Mouse (Mus musculus) midbrain, embryonic 16.5 days (tissue): Measurements from ENCODE around the gene Smc2. TPM values are rescaled to one million over a fixed set of nuclear protein-coding genes. Genes with fewer than 3 reads are reported as not detected.
"Not testable (repeated sequence)": the region's sequence is repeated elsewhere in the genome, so short reads cannot be mapped to it uniquely, and the experiment has no call there.

Source experiments
- ATAC-seq: fragments of 200-750 bp; cut with Nextera tagmentation; 2 replicates; pipeline ENCODE4 v1.8.0; 2017; ENCODE audit warnings: moderate TSS enrichment
- H3K27ac ChIP-seq: fragments of 300-500 bp; sonication (generic); 2 replicates; pipeline ENCODE4 v1.5.1; 2014; ENCODE audit warnings: mild to moderate bottlenecking, low read length, mixed read lengths
- H3K27me3 ChIP-seq: fragments of 300-500 bp; sonication (generic); 2 replicates; pipeline ENCODE4 v1.6.1; 2014; ENCODE audit warnings: low read depth, low read length, mixed read lengths; ENCODE audit not compliant: control insufficient read depth, insufficient read depth
- H3K36me3 ChIP-seq: fragments of 300-500 bp; sonication (generic); 2 replicates; pipeline ENCODE4 v1.6.1; 2014; ENCODE audit warnings: mild to moderate bottlenecking, low read length, moderate library complexity, mixed read lengths; ENCODE audit not compliant: control insufficient read depth, insufficient read depth
- H3K4me1 ChIP-seq: fragments of 300-500 bp; sonication (generic); 2 replicates; pipeline ENCODE4 v1.6.1; 2014; ENCODE audit warnings: mild to moderate bottlenecking, low read length, mixed read lengths; ENCODE audit not compliant: control insufficient read depth, insufficient read depth
- H3K4me2 ChIP-seq: fragments of 300-500 bp; sonication (generic); 2 replicates; pipeline ENCODE4 v1.6.1; 2014; ENCODE audit warnings: mild to moderate bottlenecking, low read length, mixed read lengths
- H3K4me3 ChIP-seq: fragments of 300-500 bp; sonication (generic); 2 replicates; pipeline ENCODE4 v1.5.1; 2014; ENCODE audit warnings: low read depth, mild to moderate bottlenecking, low read length, moderate library complexity, mixed read lengths
- H3K9ac ChIP-seq: fragments of 300-500 bp; sonication (generic); 2 replicates; pipeline ENCODE4 v1.6.1; 2014; ENCODE audit warnings: low read depth, low read length, mixed read lengths
- H3K9me3 ChIP-seq: fragments of 300-500 bp; sonication (generic); replicated peaks from 2 replicates; pipeline ENCODE4 v1.6.1; 2014; ENCODE audit warnings: mild to moderate bottlenecking, low read length, mixed read lengths; ENCODE audit not compliant: control insufficient read depth, poor library complexity, severe bottlenecking
- WGBS: fragments of 180-500 bp; shearing (Covaris S2); extraction: QIAGEN DNeasy Blood & Tissue Kit; methylation state at CpG from one replicate; pipeline ENCODE4 v1.1.7; 2014; 5-methylcytosine and 5-hydroxymethylcytosine counted together
- polyA plus RNA-seq: library from polyadenylated mRNA; unstranded; fragments of >200 nt; fragmentation: Nextera tagmentation; extraction: Ambion mirVana; gene quantifications from 2 replicates; pipeline ENCODE4 v1.2.1, GENCODE M21; 2015

The Smc2 gene
- polyA plus RNA-seq, 1 experiment from 2014 or later, result 39.8 TPM

GRCm38 (mm10) chr4:52473431-52473830, 34.4 kb downstream of the Smc2 start:
- no peaks in the 10 kb centered on the region for H3K27me3 ChIP-seq
- H3K9ac ChIP-seq, result no peak overlapping the region
- H3K36me3 ChIP-seq, result no peaks in the 10 kb centered on the region
- H3K4me3 ChIP-seq, result no peak overlapping the region
- no peaks in the 10 kb centered on the region for H3K9me3 ChIP-seq
- WGBS, result 94% methylated on average over 3 of the region's 3 CpGs
- no peak overlapping the region for H3K27ac ChIP-seq
- H3K4me2 ChIP-seq, result no peak overlapping the region
- no peaks in the 10 kb centered on the region for H3K4me1 ChIP-seq
- no peak for ATAC-seq

- Histone ChIP-seq H3K9ac (no peak overlapping the region), H3K27me3 (no peaks in the 10 kb centered on the region), H3K4me1 (no peaks in the 10 kb centered on the region), H3K27ac (no peak overlapping the region), H3K4me3 (no peak overlapping the region), H3K9me3 (no peaks in the 10 kb centered on the region), H3K4me2 (no peak overlapping the region), H3K36me3 (peaks cover 2% of the 10 kb centered on the region; the same call in 1 of the 2 replicates)
- no peak for ATAC-seq
- 88% methylated on average over 4 of the region's 4 CpGs for WGBS
These were observed 48.4 kb downstream of the Smc2 start for GRCm38 (mm10) chr4:52487486-52487885.

- not testable (repeated sequence) for H3K9ac ChIP-seq, H3K9me3 ChIP-seq, H3K27ac ChIP-seq, H3K36me3 ChIP-seq, H3K4me2 ChIP-seq, H3K4me1 ChIP-seq, H3K27me3 ChIP-seq, ATAC-seq, H3K4me3 ChIP-seq
- 98% methylated on average over 10 of the region's 10 CpGs for WGBS
These were observed 58.1 kb downstream of the Smc2 start, which contains the start of gene Vma21-ps for GRCm38 (mm10) chr4:52497144-52497543. Gene Vma21-ps, minus strand, starts transcription at chr4:52497244.

- Histone ChIP-seq H3K4me2 (no peak overlapping the region), H3K27ac (no peak overlapping the region), H3K4me3 (no peak overlapping the region), H3K4me1 (no peaks in the 10 kb centered on the region), H3K27me3 (no peaks in the 10 kb centered on the region), H3K9me3 (no peaks in the 10 kb centered on the region), H3K36me3 (no peaks in the 10 kb centered on the region), H3K9ac (no peak overlapping the region)
- 9% methylated on average over 4 of the region's 4 CpGs for WGBS
- no peak for ATAC-seq
These were observed 78.5 kb downstream of the Smc2 start for GRCm38 (mm10) chr4:52517580-52517979.

- no peaks in the 10 kb centered on the region for H3K36me3 ChIP-seq
- no peaks in the 10 kb centered on the region for H3K9me3 ChIP-seq
- H3K27me3 ChIP-seq, result no peaks in the 10 kb centered on the region
- WGBS, result 86% methylated on average over 5 of the region's 5 CpGs
- H3K27ac ChIP-seq, result no peak overlapping the region
- H3K9ac ChIP-seq, result no peak overlapping the region
- H3K4me3 ChIP-seq, result no peak overlapping the region
- ATAC-seq, result no peak
- H3K4me2 ChIP-seq, result no peak overlapping the region
- H3K4me1 ChIP-seq, result no peaks in the 10 kb centered on the region
These were observed 80.3 kb downstream of the Smc2 start for GRCm38 (mm10) chr4:52519301-52519700.

GRCm38 (mm10) chr4:52526464-52526863, 87.4 kb downstream of the Smc2 start:
- H3K9ac ChIP-seq, result no peak overlapping the region
- no peaks in the 10 kb centered on the region for H3K27me3 ChIP-seq
- H3K36me3 ChIP-seq, result no peaks in the 10 kb centered on the region
- H3K9me3 ChIP-seq, result no peaks in the 10 kb centered on the region
- 83% methylated on average over 5 of the region's 5 CpGs for WGBS
- H3K4me1 ChIP-seq, result no peaks in the 10 kb centered on the region
- ATAC-seq, result no peak
- H3K27ac ChIP-seq, result no peak overlapping the region
- H3K4me3 ChIP-seq, result no peak overlapping the region
- no peak overlapping the region for H3K4me2 ChIP-seq

- ATAC-seq, result no peak
- Histone ChIP-seq H3K9me3 (no peaks in the 10 kb centered on the region), H3K4me1 (no peaks in the 10 kb centered on the region), H3K27ac (no peak overlapping the region), H3K4me2 (no peak overlapping the region), H3K4me3 (no peak overlapping the region), H3K27me3 (no peaks in the 10 kb centered on the region), H3K9ac (no peak overlapping the region), H3K36me3 (no peaks in the 10 kb centered on the region)
- 86% methylated on average over 2 of the region's 2 CpGs for WGBS
These were observed 91.6 kb downstream of the Smc2 start for GRCm38 (mm10) chr4:52530636-52531035.

Other genes starting within 250 kb of the Smc2 start
- gene Vma21-ps, start 58.0 kb downstream of the Smc2 start, polyA plus RNA-seq, result 1.7 and 1.9 TPM in 2 replicates
- not detected in 2 replicates for gene Toporsl, start 157.0 kb downstream of the Smc2 start, polyA plus RNA-seq